Mouse (Mus musculus): ENCODE results near the gene Fam107b.
A peak's percentile ranks its signal among the peaks of the same experiment; 100 is the strongest.

Gene Fam107b

DNA sequence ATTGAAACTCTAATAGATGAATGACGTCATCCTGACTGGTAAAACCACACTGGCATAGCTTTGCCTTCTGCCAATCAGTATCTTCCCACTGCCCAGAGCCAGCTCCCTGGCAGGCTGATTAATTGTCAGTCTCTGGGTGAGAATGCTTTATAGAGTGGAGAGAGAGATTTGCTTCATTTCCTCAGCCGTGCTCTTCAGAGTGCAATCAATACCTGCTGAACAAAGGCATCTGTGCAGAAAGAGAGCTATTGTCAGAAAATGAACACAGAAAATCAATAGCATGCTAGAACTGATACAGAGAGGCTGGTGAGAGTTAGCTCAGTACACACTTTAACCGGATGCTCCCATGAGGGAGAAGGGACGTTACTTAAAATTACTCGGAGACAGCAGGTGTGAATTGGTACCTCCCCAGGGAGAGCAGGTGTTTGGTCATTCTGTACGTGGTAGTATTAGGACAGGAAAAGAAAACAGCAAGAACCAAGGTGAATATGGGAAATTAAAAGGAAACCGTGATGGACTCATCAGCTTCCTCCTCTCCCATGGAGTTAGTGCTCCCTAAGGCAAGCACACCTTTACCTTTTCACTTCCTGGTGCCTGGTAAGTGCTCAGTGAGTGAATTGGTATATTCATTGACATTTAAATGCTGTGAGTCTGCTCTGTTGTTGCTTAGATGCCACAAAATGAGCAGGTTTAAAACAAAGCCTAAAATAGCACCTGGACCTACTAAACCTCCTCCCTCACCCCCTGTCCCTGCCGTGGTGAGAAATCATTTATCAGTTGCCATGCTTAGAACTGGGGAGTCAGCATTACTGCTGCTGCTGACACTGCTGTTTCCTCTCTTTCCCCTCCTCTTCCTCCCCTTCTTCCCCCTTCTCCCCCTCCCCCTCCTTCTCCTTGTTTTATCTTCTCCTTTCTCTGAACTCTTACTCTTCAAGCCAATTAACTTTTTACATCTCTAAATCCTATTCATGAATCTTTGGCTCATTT lies 38.9 kb downstream of the Fam107b start:
- DNase-seq, result no peak

DNA sequence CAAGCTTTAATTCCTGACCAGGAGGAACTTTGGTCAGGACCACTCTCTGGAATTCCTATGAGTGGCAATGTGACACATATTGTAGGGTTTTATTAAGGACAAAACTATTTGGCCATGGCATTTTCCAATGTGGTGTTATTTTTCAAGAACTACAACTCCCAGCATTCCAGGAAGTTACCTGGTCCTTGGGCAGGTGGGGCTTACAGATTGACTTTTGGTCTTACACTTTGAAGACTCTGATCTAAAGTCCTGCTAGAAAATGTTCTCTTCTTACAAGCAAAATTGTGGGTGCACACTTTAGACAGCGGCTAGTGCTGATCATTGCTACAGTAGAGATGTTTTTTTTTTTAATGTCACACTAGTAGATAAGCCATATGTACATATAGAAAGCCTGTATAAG lies 48.2 kb downstream of the Fam107b start:
- no peak for DNase-seq

DNA sequence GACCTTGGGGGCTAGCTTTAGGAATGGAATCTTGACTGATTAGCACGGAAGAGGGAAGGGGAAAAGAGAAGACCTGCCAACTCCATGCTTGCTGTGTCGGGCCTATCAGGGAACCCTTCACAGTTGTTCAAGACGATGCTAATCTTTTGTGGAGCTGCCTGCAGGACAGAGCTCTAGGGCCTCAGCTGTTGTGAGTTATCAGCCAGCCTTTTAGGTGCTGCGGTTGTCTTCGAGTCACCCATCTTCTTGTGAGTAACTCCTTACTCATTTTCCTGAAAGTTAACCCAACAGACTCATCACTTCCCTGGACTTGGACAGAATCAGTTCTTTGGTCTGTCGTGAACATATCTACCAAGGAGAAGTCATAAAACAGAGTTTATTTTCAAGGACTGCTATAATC lies 51.3 kb downstream of the Fam107b start:
- DNase-seq, result no peak

DNA sequence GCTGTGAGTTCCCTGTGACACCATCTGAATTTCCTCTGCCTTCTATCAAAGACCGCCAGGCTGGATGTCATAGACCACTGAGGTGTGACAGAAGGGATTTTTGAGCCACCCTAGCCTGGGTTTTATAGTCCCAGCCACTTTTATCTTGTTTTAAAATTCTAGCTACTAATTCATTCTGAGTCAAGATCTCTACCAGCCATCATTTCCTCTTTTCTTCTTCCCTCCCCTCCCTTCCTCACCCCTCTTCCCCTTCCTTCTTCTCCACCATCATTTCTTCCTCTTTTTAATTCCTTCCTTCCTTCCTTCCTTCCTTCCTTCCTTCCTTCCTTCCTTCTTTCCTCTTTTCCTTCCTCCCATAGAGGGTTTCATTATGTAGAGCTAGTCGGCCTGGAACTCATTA lies 51.9 kb downstream of the Fam107b start:
- DNase-seq, result no peak

DNA sequence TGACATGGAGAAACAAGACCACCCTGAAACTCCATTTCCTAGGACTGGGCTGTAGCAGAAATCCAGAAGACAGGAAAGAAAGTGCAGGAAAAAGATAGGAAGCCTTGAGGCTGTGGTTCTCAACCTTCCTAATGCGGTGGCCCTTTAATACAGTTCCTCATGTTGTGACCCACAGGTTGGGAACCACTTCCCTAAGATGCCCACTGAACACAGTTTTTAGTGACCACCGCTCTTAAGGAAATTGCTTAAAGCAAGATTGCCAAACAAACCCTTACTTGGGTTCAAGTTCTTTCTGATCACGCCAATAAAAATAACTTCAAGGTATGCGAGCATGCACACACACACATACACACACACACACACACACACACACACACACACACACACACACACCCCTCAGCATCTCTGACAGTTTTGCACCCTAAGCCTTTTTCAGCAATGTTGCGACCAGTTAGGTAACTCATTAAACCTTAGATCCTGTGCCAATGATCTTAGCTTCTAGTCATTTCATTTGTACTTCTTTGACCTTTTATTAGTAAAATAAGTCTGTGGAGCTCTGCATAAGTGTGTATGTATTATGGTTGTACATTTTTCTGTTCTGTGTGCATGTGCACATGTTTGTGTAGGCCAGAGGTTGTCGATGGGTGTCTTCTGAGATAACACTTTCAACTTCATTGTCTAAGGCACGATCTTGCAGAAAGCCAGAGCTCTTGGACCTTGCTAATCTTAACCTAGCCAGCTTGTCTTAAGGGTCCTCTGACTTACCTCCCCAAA lies 53.1 kb downstream of the Fam107b start:
- DNase-seq, result no peak

DNA sequence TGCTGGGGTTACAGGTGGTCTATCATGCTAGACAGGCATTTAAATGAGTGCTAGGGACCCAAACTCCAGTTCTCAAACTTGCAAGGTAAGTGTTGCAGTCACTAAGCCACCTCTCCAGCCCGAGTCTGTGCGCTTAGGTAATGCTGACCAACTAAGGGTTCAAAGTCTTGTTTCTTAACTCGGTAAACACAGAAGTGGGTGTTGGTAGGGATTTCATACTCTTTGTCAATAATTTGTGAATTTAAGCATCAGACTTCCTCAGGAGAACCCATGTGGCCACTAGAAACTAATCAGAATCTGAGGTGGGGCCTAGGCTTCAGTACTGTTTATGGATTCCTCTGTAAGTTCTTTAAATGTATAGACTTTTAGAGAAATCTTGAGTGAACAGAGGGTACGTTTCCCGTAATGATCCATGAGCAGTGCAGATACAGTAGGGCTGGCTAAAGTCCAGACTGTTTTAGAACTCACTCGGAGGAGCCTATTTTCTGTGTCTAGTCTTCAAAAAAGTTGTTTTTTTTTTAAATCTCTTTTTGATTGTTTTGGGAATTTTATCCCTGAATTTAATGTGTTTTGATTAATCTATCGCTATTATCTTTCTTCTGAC lies 53.8 kb downstream of the Fam107b start:
- DNase-seq, result no peak

DNA sequence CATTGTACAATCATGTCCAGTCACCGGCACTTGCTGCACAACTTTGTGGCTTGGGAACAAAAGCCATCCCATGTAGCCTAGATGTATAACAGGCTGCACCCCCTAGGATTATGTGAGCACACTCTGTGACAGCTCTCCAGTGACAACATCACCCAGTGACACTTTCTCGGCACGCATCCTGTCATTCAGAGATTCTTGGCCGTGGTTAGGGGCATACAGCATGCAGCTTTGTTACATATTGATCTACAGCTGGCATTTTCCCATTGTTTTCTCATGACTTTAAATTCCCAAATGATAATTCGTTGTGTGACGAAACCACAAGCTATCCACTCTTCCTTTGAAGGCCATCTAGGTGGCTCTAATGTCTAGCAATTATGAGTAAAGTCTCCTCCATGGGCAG lies 58.8 kb downstream of the Fam107b start:
- no peak for DNase-seq

DNA sequence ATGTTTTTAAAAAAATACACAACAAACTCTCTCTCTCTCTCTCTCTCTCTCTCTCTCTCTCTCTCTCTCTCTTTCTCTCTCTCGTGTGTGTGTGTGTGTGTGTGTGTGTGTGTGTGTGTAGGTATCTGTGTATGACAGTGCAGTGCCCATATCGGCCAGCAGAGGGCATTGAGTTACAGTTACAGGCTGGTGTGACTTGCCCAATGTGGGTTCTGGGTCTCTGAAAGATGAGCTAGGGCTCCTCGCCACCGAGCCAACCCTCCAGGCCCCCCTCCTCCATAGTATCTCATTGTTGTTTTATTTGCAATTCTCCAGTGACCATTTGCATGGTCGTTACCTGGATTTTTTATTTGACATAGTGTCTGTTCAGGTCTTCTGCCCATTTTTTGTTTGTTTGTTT lies 59.5 kb downstream of the Fam107b start:
- DNase-seq, result peak; percentile 7

DNA sequence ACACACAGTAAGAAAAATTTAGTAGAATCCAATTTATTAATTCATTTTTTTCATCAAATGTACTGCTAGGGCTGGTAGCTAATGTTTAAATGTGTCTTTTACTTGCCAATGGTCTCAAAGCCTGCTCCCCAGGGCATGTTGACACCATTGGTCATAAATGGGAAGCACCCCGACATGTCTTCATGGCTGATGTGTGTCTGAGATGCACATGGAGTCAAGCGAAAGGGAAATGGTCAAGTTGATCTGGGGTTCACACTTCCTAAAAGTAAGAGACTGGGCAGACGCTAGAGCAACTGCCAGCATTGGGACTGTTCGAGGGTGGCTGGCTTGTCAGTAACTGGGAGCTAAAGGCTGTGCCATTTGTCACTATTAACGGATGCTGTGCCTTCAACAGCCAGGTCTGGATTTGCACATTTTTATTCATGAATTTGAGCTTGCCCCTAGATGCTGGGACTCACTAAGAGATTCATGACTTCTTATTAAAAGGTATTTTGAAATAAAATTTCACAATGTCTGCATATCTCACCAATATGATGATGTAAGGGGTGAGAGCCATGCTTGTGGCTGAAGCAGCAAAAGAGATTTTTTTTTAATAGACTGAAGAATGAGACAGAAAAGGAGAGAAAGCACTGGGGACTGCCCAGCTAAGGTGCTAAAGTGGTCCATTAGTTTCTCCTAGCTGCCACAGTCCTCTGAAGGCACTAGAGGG lies 60.6 kb downstream of the Fam107b start:
- no peak for DNase-seq

DNA sequence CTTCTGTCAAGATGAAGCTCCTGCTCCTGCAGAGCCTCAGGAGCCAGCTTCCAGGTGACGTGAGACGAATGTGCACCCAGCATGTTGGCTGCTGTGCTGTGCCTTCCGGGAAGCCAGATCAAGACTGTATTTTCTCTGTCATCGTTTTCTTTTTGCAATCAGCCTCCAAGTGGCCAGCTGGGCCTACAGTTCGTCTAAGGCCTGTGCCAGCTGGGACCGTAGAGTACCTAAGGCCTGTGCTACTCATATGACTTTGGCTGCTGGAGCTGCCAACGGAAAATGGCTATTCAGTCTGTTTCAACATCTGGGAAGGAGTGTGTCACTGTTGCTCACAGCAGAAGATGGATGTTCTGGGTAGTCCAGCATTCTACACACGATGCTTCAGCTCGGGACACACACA lies 62.8 kb downstream of the Fam107b start:
- no peak for DNase-seq

DNA sequence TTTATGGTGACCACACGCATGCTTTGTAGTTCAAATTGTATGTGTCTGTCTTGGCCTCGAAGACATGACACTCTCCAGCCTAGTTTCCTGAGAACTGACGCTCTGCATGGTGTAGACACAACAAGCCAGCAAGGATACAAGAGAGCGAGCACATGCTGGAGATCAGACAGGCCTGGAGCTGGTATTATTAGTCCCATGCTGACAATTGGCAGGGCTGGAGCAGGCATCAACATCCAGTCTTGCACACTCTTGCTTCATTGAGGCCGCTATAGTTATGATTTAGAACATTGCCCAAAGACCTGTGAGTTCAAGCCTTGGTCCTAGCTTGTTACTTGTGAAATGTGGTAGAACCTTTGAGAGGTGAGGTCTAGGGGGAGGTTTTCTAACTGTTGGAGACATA lies 66.5 kb downstream of the Fam107b start:
- no peak for DNase-seq

DNA sequence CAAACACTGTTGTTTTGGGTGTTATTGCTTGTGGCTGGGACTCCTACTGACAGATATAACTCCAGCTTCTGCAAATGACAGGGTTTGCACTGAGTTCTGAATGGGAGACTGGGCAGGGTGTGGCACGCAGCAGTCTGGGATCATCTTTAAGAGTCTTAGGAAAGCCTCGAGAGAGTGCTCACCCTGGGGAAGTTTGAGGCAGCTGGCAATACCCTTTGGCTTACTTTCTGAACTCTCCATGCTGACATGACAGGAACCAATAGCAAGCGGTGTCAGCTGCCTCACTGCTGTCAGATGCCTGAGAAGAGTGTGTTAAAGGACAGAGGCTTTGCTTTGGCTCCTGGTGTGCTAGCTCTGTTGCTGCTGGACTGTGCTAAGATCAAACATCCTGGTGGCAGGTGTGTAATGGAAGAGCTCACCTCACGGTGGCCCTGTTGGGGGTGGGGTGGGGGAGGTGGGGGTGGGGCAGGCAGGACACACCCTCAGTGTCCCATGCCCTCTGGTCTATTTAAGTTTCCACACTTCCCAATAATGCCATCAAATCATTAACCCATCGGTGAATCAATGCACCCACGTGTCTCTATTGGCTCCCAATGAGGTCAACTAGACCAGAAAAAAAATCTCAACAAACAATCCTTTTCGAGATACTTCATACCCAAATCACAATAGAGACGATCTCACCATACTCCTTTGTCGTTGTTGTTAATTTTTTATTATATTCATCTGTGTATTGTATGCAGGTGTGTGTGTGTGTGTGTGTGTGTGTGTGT lies 70.9 kb downstream of the Fam107b start:
- DNase-seq, result no peak

DNA sequence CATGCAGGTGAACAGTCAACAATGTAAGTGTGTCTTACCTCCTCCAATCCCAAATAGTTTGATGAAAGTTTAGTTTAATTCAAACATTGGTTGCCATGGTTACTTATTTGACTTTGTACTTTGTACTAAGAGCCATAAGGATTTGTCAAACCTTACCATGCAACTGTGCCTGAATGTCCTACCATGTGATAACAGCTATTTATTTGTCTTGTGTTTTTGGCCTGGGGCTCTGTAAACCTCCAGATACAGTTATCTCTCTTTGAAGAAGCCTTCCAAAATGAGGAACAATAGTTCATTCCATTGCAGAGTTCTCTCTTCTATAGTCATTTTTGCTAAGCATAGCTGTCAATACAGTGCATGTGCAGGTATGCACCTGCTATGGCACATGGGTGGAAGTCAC lies 72.7 kb downstream of the Fam107b start:
- DNase-seq, result no peak

DNA sequence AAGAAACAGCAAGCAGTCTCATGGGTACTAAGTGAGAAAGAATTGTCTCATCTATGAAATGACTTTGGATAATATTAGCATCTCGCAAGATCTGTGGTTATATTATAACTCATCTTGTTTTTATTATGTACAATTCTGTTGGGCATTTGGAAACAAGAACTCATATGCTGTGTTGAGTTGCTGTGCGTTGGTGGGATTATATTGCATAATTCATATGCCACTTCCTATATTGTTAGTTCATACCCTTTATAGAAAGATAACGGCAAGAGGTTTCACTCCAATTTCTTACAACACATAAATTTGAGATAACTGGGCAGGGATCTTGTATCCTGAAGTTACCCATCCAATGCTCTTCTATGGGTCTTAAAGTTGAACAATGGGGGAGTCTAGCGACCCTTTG lies 75.5 kb downstream of the Fam107b start:
- DNase-seq, result no peak

DNA sequence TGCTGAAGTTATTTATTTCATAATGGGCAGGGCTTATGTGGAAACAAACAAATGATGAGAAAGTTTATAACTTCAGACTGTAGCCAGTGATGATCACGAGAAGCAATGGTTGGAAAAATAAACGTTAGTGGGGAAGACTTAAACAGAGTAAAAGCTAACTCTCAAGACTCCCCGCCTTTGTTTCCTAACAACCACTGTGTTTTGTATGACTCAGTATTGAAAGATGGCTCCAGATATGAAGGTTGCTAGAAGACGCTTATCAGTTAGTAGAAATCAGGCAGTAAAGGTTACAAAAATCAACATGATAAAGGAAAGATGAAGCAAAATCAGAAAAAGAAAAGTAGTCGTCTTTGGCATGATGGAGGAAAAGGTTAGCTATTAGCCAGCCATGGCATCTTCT lies 78.9 kb downstream of the Fam107b start:
- DNase-seq, result no peak

DNA sequence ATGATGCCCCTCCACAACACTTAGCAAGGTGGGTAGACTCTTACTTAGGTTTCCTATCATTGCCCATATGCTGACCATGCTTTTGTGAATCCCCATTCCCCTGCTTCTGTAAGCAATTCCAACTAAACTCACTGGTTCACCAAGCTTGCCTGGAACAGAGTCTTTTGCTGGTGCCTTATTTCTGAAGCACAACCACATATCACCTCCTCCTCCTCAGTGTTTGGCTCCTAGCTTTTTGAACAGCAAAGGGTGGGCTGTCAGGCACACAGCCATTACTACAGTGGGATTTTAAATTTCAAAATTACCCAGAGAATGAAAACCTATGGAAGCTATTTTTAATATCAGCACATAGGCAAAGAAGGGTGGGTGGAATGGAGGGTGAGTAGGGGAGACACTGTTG lies 84.3 kb downstream of the Fam107b start:
- DNase-seq, result no peak

DNA sequence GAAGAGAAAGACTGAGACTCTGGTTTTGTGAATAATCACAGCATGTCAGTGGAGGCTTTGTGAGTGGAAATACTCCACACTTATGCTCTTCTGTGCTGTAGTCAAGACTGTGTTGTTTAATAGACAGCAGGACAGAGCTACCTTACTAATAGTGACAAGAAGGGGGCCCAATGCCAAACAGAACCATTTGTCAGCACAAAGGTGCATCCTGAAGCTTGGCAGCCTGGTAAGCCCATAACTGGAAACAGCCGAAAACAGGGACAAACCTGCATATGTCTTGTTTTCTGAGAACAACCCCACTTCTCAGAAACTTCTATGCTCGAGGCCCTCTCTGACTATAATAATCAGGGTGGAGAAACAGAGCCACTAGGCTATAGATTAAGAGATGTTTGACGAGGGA lies 85.8 kb downstream of the Fam107b start:
- DNase-seq, result no peak

DNA sequence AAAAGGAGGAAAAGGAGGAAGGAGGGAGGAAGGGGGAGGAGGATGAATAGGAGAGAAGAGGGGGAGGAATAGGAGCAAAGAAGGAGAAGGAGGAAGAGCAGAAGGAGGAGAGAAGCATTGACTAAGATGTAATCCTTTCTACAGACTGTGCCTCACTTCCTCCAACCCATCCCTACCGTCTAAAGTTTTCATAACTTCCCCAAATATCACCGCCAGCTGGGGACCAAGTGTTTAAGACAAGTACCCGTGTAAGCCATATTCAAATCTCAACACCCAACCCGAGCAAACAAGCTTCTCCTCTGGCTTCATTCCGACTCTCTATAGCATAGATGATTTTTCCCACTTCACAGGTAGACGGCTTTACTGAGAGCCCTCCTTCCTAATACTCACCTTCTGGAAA lies 86.5 kb downstream of the Fam107b start:
- DNase-seq, result no peak

DNA sequence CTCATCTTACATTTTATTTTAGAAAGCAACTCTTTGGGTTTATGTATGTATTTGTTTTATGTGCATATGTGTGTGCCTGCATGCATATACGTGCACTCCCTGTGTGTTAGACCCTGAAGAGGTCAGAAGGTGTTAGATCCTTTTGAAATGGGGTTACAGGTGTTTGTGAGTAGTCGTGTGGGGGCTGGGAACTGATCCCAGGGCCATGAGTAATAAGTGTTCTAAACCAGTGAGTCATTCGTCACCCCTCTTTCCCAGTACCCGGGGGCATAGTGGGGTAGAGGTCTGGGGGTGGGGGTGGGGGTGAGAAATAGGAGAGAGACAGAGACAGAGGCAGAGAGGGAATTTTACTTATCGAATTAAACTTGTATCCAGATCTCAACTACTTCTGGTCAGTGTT lies 87.1 kb downstream of the Fam107b start:
- DNase-seq, result no peak

DNA sequence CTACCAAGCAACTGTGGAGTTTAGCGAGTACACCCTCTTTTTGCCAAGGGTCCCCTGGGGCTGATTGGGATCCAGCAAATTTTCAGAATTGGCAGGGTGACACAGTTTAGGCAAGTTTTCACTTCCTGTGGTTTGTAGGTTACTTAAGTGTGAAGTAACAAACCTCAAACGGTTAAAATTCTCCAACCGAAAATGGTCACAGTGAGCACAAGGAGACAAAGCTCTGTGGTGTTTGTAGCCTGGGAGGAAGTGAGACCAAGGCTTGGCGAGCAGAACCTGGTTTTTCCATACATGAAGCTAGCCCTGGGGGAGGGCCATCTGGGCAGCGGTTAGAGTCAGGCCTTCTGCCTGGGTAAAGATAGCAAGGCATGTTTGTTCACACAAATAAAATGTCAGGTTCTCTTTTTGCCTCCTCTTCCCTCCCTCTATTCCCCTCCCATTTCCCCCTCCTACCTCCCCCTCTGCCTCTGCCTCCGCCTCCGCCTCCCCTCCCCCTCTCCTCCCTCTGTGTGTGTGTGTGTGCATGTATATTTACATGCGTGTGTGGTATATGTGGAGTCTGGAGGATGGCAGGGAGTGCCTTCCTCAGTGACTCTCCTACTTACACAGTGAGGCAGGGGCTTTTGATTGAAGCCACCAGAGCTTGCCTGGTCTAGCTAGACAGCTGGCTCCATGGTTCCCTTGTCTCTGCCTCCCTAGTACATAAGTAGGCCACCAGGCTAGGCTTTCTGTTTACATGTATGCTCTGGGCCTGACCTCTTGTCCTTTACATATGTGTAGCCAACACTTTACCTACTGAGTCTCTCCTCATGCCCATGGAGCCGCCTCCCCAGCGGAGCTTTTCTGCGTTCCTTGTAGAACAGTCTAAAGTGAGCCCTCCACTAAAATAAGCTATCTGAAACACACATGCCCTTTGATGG lies 87.8 kb downstream of the Fam107b start:
- peak; percentile 21 for DNase-seq

DNA sequence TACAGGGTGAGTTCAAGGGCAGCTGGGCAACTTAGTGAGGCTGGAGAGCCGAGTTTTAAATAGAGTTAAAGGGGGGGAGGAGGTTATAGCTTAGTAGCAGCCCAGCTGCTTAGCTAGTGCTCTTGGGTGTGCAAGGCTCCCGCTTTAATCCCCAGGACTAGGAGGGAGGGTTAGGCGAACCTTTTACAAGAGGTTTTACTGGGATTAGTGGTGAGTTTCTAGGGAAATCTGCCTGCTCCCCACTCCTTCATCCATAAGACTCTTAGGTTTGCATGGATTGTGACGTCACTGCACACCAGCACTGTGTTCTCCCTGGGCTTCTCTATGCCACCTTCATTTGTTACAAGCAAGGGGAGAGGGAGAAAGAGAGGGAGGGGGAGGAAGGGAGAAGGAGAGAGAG lies 88.6 kb downstream of the Fam107b start:
- DNase-seq, result no peak

Data from right cerebral cortex, postnatal 14 days (tissue).